Mouse (Mus musculus) midbrain, postnatal 0 days (tissue): ENCODE measurements at regions not wholly inside any gene's neighbourhood (a gene's known extent, or its start where the extent isn't known, plus 50 kb on each side); places are given as distances from the start of the nearest gene placed in this dataset.

Source experiments
- ATAC-seq: fragments of 200-750 bp; cut with Nextera tagmentation; 2 replicates; pipeline ENCODE4 v1.8.0; 2017; ENCODE audit warnings: moderate number of reproducible peaks, mild to moderate bottlenecking, moderate TSS enrichment, moderate library complexity; ENCODE audit not compliant: low FRiP score
- DNase-seq: peaks from one replicate; pipeline ENCODE4 v3.0.0-alpha.2; 2015; ENCODE audit warnings: low spot score
- H3K27ac ChIP-seq: fragments of 300-500 bp; sonication (generic); 2 replicates; pipeline ENCODE4 v1.5.1; 2014; ENCODE audit warnings: low read depth, mild to moderate bottlenecking, low read length, mixed read lengths
- H3K27me3 ChIP-seq: fragments of 300-500 bp; sonication (generic); 2 replicates; pipeline ENCODE4 v1.6.1; 2014; ENCODE audit warnings: low read length, control low read depth, mixed read lengths; ENCODE audit not compliant: insufficient read depth
- H3K36me3 ChIP-seq: fragments of 300-500 bp; sonication (generic); 2 replicates; pipeline ENCODE4 v1.6.1; 2014; ENCODE audit warnings: low read length, control low read depth, mixed read lengths; ENCODE audit not compliant: insufficient read depth
- H3K4me1 ChIP-seq: fragments of 300-500 bp; sonication (generic); 2 replicates; pipeline ENCODE4 v1.6.1; 2014; ENCODE audit warnings: mild to moderate bottlenecking, control low read depth, antibody characterized with exemption, low read length, mixed read lengths; ENCODE audit not compliant: insufficient read depth
- H3K4me2 ChIP-seq: fragments of 300-500 bp; sonication (generic); 2 replicates; pipeline ENCODE4 v1.6.1; 2014; ENCODE audit warnings: low read depth, mild to moderate bottlenecking, low read length, mixed read lengths; ENCODE audit not compliant: poor library complexity, severe bottlenecking
- H3K4me3 ChIP-seq: fragments of 300-500 bp; sonication (generic); 2 replicates; pipeline ENCODE4 v1.5.1; 2014; ENCODE audit warnings: low read depth, mild to moderate bottlenecking, low read length, moderate library complexity
- H3K9ac ChIP-seq: fragments of 300-500 bp; sonication (generic); replicated peaks from 2 replicates; pipeline ENCODE4 v1.6.1; 2014; ENCODE audit warnings: mild to moderate bottlenecking, low read length, moderate library complexity, mixed read lengths; ENCODE audit not compliant: poor library complexity, severe bottlenecking
- H3K9me3 ChIP-seq: fragments of 300-500 bp; sonication (generic); 2 replicates; pipeline ENCODE4 v1.6.1; 2016; ENCODE audit warnings: low read length, control low read depth
- CTCF ChIP-seq: IDR thresholded peaks from 2 replicates; pipeline ENCODE4 v1.5.1; 2016; ENCODE audit warnings: antibody characterized with exemption, mild to moderate bottlenecking
- WGBS: fragments of 180-500 bp; shearing (Covaris S2); extraction: QIAGEN DNeasy Blood & Tissue Kit; methylation state at CpG from one replicate; pipeline ENCODE4 v1.1.7; 2014; 5-methylcytosine and 5-hydroxymethylcytosine counted together

DNA sequence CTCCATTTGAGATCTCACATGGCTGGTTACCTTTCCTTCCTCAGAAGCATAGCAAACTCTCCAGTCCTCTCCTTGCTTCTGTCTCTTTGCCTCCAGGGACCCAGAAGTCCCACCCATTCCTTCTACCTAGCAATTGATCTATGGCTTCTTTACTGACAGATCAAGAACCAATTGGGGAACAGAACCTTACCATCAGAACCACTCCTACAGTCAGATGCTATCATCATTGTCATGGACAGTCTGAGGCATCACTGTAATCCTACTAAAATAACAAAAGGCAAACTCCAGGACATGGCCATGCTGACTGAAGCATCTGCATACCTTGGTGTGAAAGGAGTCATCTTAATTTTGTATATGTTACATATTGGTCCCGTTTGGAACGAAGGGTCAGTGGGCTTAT, 401.9 kb upstream of the Ubash3b start:
- H3K36me3 ChIP-seq: no peaks in the 10 kb centered on the region
- no peak overlapping the region for H3K27ac ChIP-seq
- H3K27me3 ChIP-seq: no peaks in the 10 kb centered on the region
- H3K9me3 ChIP-seq: no peaks in the 10 kb centered on the region
- 93% methylated on average over 2 of the region's 2 CpGs for WGBS
- H3K4me3 ChIP-seq: no peak overlapping the region
- ATAC-seq (no peak), DNase-seq (no peak)
- TF ChIP-seq CTCF: no peak
- no peaks in the 10 kb centered on the region for H3K4me1 ChIP-seq
- no peak overlapping the region for H3K9ac ChIP-seq
- H3K4me2 ChIP-seq: no peak overlapping the region

DNA sequence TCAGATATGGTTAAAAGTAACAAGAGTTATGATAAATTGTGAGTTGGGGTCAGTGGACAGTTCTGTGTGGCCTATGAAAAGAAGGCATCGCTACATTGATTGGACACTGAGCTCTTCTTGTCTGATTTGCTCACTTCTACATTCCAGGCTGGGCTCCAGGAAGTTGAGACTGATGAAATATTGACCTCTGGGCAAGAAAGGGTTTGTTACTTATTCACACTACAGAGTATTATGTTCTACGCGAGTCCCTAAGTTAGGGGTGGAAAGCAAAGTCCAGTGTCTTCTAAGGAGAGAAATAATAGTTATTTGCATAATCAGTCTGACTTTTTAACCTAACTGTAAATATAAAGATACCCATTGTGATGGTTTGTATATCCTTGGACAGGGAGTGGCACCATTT, 397.0 kb upstream of the Ubash3b start:
- DNase-seq (no peak), ATAC-seq (no peak)
- Histone ChIP-seq H3K9ac (no peak overlapping the region), H3K27me3 (no peaks in the 10 kb centered on the region), H3K9me3 (no peaks in the 10 kb centered on the region), H3K27ac (no peak overlapping the region), H3K36me3 (no peaks in the 10 kb centered on the region), H3K4me2 (no peak overlapping the region), H3K4me3 (no peak overlapping the region), H3K4me1 (no peaks in the 10 kb centered on the region)
- WGBS: 96% methylated on average over 3 of the region's 3 CpGs
- TF ChIP-seq CTCF: no peak

DNA sequence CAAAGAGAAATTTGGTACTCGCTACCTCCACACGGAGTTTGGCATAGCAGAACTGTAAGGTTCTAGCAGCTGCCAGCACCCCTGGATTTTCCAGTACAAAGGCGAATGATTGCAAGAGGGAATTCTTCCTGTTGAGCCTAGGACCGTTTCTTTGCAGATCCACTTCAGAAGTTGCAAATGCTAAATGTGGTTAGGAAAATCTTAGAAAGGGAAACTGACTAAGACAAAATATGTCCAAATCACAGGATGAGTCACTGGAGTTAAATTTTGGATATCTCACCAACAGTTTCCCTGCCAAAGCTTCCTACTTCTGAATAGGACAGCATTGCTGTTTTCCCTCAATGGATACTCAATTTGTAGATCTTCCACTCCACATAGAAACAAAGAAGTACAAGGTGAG, 395.4 kb upstream of the Ubash3b start:
- Histone ChIP-seq H3K4me1 (no peaks in the 10 kb centered on the region), H3K36me3 (no peaks in the 10 kb centered on the region), H3K4me3 (no peak overlapping the region), H3K27ac (no peak overlapping the region), H3K27me3 (no peaks in the 10 kb centered on the region), H3K4me2 (no peak overlapping the region), H3K9ac (no peak overlapping the region), H3K9me3 (no peaks in the 10 kb centered on the region)
- WGBS: 89% methylated on average over 4 of the region's 4 CpGs
- no peak for TF ChIP-seq CTCF
- ATAC-seq (no peak), DNase-seq (no peak)

DNA sequence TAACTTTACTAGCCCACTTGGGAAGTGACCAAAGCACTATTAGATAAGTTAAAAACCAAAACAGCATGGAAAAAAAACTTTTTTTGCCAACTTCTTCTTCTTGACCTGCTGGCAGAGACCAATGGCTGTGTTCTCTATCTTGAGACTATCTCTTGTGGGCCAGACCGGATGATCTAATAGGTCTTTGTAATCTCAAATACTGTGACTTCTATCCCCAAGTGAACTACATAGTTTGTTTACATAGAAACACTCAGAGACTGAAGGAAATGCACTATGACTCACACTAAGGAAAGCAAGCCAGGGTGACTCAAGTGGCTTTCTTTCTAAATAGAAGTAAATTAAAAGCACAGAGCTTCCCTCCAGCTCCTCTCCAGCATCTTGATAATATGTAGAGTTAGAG, 384.3 kb upstream of the Ubash3b start:
- Histone ChIP-seq H3K4me3 (no peak overlapping the region), H3K36me3 (no peaks in the 10 kb centered on the region), H3K27ac (no peak overlapping the region), H3K4me1 (no peaks in the 10 kb centered on the region), H3K9me3 (no peaks in the 10 kb centered on the region), H3K9ac (no peak overlapping the region), H3K4me2 (no peak overlapping the region), H3K27me3 (no peaks in the 10 kb centered on the region)
- TF ChIP-seq CTCF: no peak
- WGBS: 83% methylated on average over 1 of the region's 1 CpGs
- DNase-seq: no peak
- no peak for ATAC-seq

DNA sequence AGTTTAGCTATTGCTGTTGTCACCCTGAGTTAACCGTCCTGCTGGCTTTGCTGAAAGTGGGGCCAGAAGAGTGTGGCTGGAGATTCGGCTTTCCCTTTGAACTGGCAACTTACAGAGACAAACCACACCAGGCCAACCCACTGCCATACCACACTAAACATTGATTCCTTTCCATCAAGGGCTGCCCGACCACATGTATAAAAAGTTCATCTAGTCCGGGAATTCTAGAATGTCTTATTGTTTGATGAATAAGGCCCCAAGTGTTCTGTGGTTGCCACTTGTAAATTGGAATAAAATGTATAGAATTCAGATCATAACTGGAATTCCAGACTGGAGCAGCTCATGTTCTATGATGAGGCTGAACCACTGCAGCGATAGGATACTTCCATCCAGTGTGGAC, 381.0 kb upstream of the Ubash3b start:
- Histone ChIP-seq H3K9ac (no peak overlapping the region), H3K27me3 (no peaks in the 10 kb centered on the region), H3K36me3 (no peaks in the 10 kb centered on the region), H3K4me1 (no peaks in the 10 kb centered on the region), H3K27ac (no peak overlapping the region), H3K4me2 (no peak overlapping the region), H3K4me3 (no peak overlapping the region), H3K9me3 (no peaks in the 10 kb centered on the region)
- no peak for ATAC-seq
- DNase-seq: no peak
- TF ChIP-seq CTCF: no peak
- 93% methylated on average over 5 of the region's 5 CpGs for WGBS

DNA sequence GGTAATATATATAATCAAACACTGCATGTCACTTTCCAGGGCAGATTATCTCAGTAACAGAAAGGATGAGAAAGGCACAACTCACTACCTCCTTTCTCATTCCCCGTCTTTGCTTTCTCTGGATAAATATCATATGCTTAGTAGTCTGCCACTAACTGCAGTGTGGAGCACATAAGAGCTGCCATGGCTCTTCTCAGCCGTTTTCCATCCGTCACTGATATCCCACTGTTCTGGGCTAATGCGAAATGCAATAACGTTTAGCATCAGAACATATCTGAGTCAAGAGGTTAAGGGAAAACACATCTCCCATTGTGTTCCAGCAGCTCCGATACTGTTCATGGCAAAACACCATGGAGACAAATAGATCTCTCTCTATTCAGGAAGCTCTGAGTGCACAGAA, 379.8 kb upstream of the Ubash3b start:
- no peaks in the 10 kb centered on the region for H3K9me3 ChIP-seq
- DNase-seq (peak; percentile 27), ATAC-seq (no peak)
- WGBS: 62% methylated on average over 6 of the region's 6 CpGs
- H3K9ac ChIP-seq: no peak overlapping the region
- no peak for TF ChIP-seq CTCF
- H3K27me3 ChIP-seq: no peaks in the 10 kb centered on the region
- H3K4me3 ChIP-seq: no peak overlapping the region
- no peak overlapping the region for H3K4me2 ChIP-seq
- peak overlapping the region; percentile 43; the same call in 1 of the 2 replicates for H3K27ac ChIP-seq
- H3K36me3 ChIP-seq: no peaks in the 10 kb centered on the region
- no peaks in the 10 kb centered on the region for H3K4me1 ChIP-seq

DNA sequence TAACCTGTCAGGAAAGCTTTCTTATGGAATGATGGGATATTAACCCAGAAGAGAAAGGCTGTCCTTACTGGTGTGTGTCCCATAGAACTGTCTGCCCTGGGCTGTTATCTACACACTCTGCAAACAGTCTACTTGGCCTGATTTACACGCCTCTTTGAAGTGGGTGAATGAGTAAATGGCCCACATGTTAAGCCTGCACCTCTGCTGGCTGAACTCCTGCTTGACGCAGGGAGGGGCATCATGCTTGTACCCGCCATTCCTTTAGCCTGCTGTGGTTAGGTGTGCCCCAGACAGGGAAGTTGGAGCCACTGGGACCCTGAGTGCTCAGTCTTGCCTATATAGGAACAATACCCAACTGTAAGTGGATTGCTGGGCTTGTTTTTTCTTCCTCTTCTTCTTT, 371.3 kb upstream of the Ubash3b start:
- Histone ChIP-seq H3K27me3 (no peaks in the 10 kb centered on the region), H3K4me3 (no peak overlapping the region), H3K27ac (no peak overlapping the region), H3K4me2 (no peak overlapping the region), H3K9ac (no peak overlapping the region), H3K36me3 (no peaks in the 10 kb centered on the region), H3K4me1 (no peaks in the 10 kb centered on the region), H3K9me3 (no peaks in the 10 kb centered on the region)
- DNase-seq: no peak
- WGBS: 76% methylated on average over 3 of the region's 3 CpGs
- TF ChIP-seq CTCF: no peak
- ATAC-seq: no peak
